Mouse (Mus musculus): ENCODE results near the gene Cox8a.

Cox8a gene

GRCm38 (mm10) chr19:7183419-7183818 lies 34.0 kb downstream of the Cox8a start:
- DNase-seq: no peak

- DNase-seq: peak; percentile 69
Observed at GRCm38 (mm10) chr19:7182273-7182949, 35.0 kb downstream of the Cox8a start.

GRCm38 (mm10) chr19:7181496-7181895 lies 35.9 kb downstream of the Cox8a start:
- DNase-seq: no peak

- no peak for DNase-seq
Observed at GRCm38 (mm10) chr19:7180756-7181405, 36.5 kb downstream of the Cox8a start.

GRCm38 (mm10) chr19:7178841-7179452 lies 38.5 kb downstream of the Cox8a start:
- DNase-seq: peak; percentile 68

- DNase-seq: no peak
Observed at GRCm38 (mm10) chr19:7177804-7178511, 39.5 kb downstream of the Cox8a start.

GRCm38 (mm10) chr19:7176041-7176696 lies 41.2 kb downstream of the Cox8a start:
- DNase-seq: no peak

- no peak for DNase-seq
Observed at GRCm38 (mm10) chr19:7172051-7172866, 45.2 kb downstream of the Cox8a start.

- no peak for DNase-seq
Observed at GRCm38 (mm10) chr19:7171447-7171846, 46.0 kb downstream of the Cox8a start.

- no peak for DNase-seq
Observed at GRCm38 (mm10) chr19:7170916-7171315, 46.5 kb downstream of the Cox8a start.

GRCm38 (mm10) chr19:7168423-7168822 lies 49.0 kb downstream of the Cox8a start:
- no peak for DNase-seq

GRCm38 (mm10) chr19:7166767-7167166 lies 50.6 kb downstream of the Cox8a start:
- DNase-seq: no peak

GRCm38 (mm10) chr19:7166200-7166711 lies 51.2 kb downstream of the Cox8a start:
- no peak for DNase-seq

- peak; percentile 61 for DNase-seq
Observed at GRCm38 (mm10) chr19:7165509-7166199, 51.8 kb downstream of the Cox8a start.
